Mouse (Mus musculus) erythroblast, embryonic 14.5 days (primary cell): ENCODE data around the gene Gng7.

Experiments used
- GATA1 ChIP-seq: IDR thresholded peaks from 2 replicates; pipeline ENCODE4 v1.6.1; 2012; ENCODE audit warnings: low read length, inconsistent platforms, mixed read lengths
- TAL1 ChIP-seq: IDR thresholded peaks from 3 replicates; pipeline ENCODE4 v1.6.1; 2012; ENCODE audit warnings: low read length, inconsistent platforms, mixed read lengths

- TF ChIP-seq TAL1: no peak
- no peak for TF ChIP-seq GATA1
Measured at GRCm38 (mm10) chr10:80946684-80947437, 67.9 kb downstream of the Gng7 start.
